Mouse (Mus musculus): ENCODE measurements around the gene Igsf11.
"Not testable (repeated sequence)": the region's sequence is repeated elsewhere in the genome, so short reads cannot be mapped to it uniquely, and the experiment has no call there.

Igsf11 gene

GRCm38 (mm10) chr16:38982508-38983236, 90.2 kb downstream of the Igsf11 start:
- DNase-seq (ENCODE audit: low read depth, low spot score) = no peak

- DNase-seq (ENCODE audit: low read depth, low spot score) = not testable (repeated sequence)
These were observed 91.4 kb downstream of the Igsf11 start for GRCm38 (mm10) chr16:38983850-38984249.

GRCm38 (mm10) chr16:38985411-38985810, 92.9 kb downstream of the Igsf11 start:
- DNase-seq (ENCODE audit: low read depth, low spot score) = no peak

DNA sequence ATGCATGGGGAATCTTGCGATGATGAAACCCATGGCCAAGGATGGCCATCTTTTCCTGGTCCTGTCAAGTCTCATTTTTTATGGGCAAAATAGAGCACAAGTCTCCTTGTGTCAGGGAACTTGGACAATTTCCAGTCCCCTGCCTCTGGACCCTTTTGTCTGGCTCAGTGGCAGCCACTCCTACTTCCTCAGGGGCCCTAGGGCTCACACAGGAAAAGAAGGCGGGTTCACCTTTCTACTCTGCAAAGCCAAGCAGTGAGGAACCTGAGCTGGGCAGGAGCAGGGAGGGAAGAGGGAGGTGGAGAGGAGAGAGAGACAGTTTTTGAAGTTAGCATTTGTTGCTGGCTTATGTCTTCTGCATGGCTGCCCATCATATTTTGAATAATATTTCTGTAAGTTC, 93.9 kb downstream of the Igsf11 start:
- DNase-seq (ENCODE audit: low read depth, low spot score) = no peak

DNA sequence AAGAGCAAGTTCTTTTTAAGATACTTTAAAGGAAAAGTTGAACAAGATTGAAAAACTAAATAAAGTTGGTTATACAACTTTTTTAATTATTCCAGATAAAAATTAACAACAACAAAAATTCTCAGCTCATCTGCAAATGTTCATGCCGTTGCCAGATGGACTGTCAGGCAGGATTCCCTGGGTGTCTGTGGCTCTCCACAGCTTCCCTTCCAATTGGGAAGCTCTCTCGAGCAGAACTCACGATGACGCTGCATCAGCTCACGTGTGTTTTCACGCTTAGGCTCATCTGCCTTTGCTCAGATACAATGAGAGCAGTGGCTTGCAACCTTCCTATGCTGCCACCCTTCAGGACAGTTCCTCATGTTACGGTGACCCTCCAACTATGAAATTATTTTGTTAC, 101.2 kb downstream of the Igsf11 start:
- no peak for DNase-seq (ENCODE audit: low read depth, low spot score)

- DNase-seq (ENCODE audit: low read depth, low spot score) = no peak
These were observed 106.2 kb downstream of the Igsf11 start for GRCm38 (mm10) chr16:38998496-38999258.

- no peak for DNase-seq (ENCODE audit: low read depth, low spot score)
These were observed 106.8 kb downstream of the Igsf11 start for GRCm38 (mm10) chr16:38999298-38999697.

GRCm38 (mm10) chr16:39006978-39007377, 114.5 kb downstream of the Igsf11 start:
- DNase-seq (ENCODE audit: low read depth, low spot score) = no peak

DNA sequence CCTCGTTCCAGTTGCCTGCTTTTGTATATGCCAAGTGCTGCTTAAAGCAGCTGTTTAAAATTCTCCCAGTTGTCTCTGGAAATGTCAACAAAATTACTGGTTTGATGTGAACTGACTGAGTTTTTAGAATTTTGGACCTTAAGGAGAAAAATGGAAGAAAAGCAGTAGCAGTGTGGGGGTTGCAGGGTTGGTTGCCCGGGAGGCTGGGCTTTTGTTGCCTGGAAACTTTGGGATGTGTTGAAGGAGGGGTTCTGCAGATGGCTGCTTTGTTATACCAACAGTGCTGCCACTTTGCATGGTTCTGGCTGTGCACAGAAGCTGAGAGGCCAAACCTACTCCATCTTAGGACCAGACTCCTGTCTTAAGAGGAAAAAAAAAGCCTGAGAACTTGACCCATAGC, 127.0 kb downstream of the Igsf11 start:
- no peak for DNase-seq (ENCODE audit: low read depth, low spot score)

DNA sequence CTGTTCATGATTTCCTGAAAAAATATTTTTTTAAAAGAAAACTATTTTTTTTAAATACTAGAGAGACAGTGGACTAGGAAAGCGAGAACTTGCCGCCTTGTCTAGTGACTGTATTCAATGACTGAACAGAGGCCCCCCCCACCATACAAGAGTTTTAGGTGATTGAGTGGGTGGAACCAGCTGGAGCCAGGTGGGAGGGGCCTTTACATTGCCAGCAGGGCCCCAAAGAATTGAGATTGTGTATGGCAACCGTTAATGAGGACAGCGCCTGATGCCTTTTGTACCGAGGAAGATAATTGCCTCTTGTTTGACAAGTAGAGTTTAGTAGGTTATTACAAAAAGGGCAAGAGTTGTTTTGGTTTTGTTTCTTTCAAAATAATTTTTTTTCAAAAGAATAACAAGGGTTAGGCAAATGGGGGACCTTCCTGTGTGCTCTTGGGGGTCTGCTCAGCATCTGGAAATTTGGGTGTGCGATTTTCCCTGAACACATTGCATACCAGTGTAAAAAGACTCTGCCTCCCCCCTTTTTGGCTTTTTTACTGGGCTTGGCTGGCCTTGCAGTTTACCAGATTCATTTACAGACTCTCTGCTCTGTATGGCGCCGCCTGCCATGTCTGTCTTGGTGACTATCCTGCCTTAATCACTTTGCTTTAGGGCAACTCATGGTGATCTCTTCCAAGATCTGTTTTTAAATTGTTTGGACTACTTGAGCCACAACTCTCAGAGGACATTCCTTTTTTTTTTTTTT, 133.7 kb downstream of the Igsf11 start:
- DNase-seq (ENCODE audit: low read depth, low spot score) = no peak

- DNase-seq (ENCODE audit: low read depth, low spot score) = no peak
These were observed 138.9 kb downstream of the Igsf11 start for GRCm38 (mm10) chr16:39031350-39031749.

GRCm38 (mm10) chr16:39037257-39037656, 144.8 kb downstream of the Igsf11 start:
- DNase-seq (ENCODE audit: low read depth, low spot score) = no peak

DNA sequence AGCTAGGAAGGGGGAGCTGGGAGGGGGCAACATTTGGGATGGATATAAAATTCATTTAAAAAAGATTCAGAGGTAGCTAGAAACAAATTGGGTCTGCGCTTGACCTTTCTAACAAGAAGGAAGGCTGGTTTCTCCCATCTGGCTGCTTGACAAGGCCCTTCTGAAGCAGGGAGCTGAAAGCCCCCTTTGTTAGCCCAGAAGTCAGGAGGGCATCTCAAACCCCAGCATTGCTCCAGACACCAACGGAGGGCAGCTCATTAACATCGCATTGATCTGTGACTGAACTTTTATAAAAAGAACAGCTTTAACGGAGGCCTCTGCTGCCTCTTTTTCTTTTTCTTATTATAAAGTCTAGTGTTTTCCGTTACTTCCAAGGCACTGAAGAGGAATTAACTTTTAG, 151.9 kb downstream of the Igsf11 start:
- no peak for DNase-seq (ENCODE audit: low read depth, low spot score)

DNA sequence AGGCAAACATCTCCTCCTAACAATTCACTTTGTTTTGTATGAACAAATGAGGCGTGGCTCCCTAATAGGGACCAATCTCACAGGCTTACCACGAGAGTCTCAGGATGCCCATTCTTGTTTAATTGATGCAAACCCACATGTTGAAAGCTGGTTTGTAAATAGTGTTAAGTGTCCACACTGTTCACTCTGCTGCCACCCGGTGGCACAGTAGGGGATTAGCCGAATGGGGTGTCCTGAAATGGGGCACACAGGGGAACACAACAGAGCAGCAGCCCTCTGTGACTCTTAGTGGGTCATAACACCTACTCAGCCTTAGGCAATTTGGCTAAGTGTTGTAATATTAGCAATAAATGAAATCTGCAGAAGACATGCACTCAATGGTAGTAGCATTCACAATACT, 156.4 kb downstream of the Igsf11 start:
- peak; percentile 52 for DNase-seq (ENCODE audit: low read depth, low spot score)

DNA sequence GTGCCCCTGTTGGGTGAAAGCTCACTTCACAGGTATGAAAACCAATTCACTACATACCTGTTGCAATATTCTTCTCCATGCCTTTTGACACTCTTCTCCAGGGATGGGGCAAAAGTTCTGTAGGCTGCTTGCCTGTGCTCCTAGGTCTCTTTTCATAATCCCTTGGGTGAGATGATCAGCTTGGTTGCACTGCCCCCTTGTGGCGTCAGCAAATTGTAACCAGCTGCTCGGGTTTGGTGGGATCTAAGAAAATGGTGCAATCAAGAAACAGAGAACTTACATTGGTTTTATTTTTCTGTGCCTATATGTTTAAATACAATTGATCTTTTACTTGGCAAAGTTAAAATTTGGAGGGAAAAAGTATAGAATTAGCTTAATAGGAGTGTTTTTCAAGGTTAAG, 160.5 kb downstream of the Igsf11 start:
- peak; percentile 56 for DNase-seq (ENCODE audit: low read depth, low spot score)

DNA sequence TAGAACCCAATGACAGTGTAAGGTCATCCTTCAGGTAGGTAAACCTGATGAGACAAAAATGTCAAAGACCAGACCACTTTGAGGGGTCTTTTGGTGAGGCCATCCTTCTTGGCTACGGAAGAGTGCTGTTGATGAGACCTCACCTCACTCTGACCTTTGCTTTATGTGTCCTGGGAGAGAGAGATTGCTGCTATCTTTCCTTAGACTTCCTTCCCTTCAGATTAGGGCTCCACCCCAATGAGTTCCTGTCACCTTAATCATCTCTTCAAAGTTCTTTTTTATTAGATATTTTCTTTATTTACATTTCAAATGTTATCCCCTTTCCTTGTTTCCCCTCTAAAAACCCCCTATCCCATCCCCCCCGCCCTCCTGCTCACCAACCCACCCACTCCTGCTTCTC, 161.3 kb downstream of the Igsf11 start:
- no peak for DNase-seq (ENCODE audit: low read depth, low spot score)

- peak; percentile 48 for DNase-seq (ENCODE audit: low read depth, low spot score)
These were observed 163.6 kb downstream of the Igsf11 start for GRCm38 (mm10) chr16:39056061-39056460.

GRCm38 (mm10) chr16:39056961-39057360, 164.5 kb downstream of the Igsf11 start:
- DNase-seq (ENCODE audit: low read depth, low spot score) = no peak

DNA sequence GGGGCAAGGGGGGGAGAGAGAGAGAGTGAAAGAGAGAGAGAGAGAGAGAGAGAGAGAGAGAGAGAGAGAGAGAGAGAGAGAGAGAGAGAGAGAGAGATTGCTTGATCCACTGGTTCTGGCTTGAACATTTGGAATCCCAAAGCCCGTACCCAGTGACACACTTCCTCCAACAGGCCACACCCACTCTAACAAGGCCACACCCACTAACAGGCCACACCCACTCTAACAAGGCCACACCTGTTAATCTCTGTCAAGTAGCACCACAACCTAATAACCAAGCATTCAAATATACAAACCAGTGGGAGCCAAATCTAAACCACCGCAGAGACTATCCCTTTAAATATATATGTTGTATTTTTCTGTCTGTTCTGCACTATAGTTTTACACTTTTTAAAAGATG, 166.4 kb downstream of the Igsf11 start:
- DNase-seq (ENCODE audit: low read depth, low spot score) = peak; percentile 24

- DNase-seq (ENCODE audit: low read depth, low spot score) = peak; percentile 36
These were observed 170.1 kb downstream of the Igsf11 start for GRCm38 (mm10) chr16:39062596-39062995.

DNA sequence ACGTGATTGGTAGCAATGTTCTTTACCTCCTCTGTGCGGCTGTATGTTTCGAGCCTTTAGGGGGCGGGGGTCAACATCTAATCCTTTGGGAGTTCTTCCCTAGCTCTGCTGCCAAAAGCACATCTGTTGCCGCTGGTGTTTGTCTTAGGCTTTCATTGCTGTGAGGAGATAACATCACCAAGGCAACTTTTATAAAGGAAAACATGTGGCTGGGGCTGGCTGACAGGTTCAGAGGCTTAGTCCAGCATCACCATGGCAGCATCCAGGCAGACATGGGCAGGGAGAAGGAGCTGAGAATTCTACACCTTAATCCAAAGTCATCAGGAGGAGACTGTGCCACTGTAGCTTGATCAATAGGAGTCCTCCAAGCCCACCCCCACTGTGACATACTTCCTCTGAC, 173.1 kb downstream of the Igsf11 start:
- DNase-seq (ENCODE audit: low read depth, low spot score) = no peak

DNA sequence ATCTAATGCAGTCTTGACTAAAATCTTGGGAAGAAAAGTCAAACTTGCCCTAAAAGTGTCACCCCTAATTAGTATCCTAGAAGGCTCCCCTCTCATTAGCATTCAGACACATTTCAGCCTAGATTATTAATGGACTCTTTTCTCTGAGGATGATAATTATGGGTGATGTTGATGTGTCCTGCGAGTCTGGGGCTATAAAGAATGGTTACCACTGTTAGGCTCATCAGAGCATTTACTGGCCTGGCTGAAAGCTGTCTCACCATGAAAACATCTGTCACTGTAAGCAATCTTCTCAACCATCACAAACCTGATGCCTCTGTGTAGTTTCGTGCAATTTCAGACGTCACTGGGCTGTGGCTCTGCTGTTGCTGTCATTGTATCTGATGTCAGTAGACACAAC, 179.0 kb downstream of the Igsf11 start:
- DNase-seq (ENCODE audit: low read depth, low spot score) = no peak

All from A20 (cell line).